Mouse (Mus musculus) layer of hippocampus, postnatal 14 days (tissue): ENCODE results near the gene Capn5. TPM values are rescaled to one million over a fixed set of nuclear protein-coding genes. Genes with fewer than 3 reads are reported as not detected.

Source experiments
- DNase-seq, 2 experiments: peaks; one replicate each; pipeline ENCODE4 v3.0.0; 2021 to 2022; ENCODE audit warnings: low spot score in 2 of 2, mixed read lengths in 1 of 2
- total RNA-seq, 2 experiments: library from RNA; stranded (reverse); gene quantifications; 2 replicates each; pipeline ENCODE4 v1.2.3; 2021

Capn5 gene
- total RNA-seq, 2 experiments from 2014 or later: 57.0 to 58.9 TPM

GRCm38 (mm10) chr7:98114656-98115055, 63.4 kb downstream of the Capn5 start:
- DNase-seq: no peak

- DNase-seq: no peak
Measured at GRCm38 (mm10) chr7:98111233-98111632, 66.8 kb downstream of the Capn5 start.

GRCm38 (mm10) chr7:98109771-98110170, 68.3 kb downstream of the Capn5 start:
- DNase-seq: no peak

GRCm38 (mm10) chr7:98108636-98109430, 69.2 kb downstream of the Capn5 start:
- DNase-seq: no peak

GRCm38 (mm10) chr7:98106272-98106671, 71.8 kb downstream of the Capn5 start:
- DNase-seq: no peak

- DNase-seq: no peak
Measured at GRCm38 (mm10) chr7:98104481-98105435, 73.3 kb downstream of the Capn5 start.

GRCm38 (mm10) chr7:98103942-98104292, 74.2 kb downstream of the Capn5 start:
- no peak for DNase-seq

- DNase-seq: peak; percentile 84 to 88
Measured at GRCm38 (mm10) chr7:98103002-98103941, 74.8 kb downstream of the Capn5 start.

- DNase-seq: no peak
Measured at GRCm38 (mm10) chr7:98102488-98102887, 75.6 kb downstream of the Capn5 start.

GRCm38 (mm10) chr7:98097557-98097956, 80.5 kb downstream of the Capn5 start:
- DNase-seq: no peak

- no peak for DNase-seq
Measured at GRCm38 (mm10) chr7:98095852-98096251, 82.2 kb downstream of the Capn5 start.

GRCm38 (mm10) chr7:98086346-98086745, 91.7 kb downstream of the Capn5 start:
- no peak for DNase-seq

GRCm38 (mm10) chr7:98085314-98085713, 92.8 kb downstream of the Capn5 start:
- DNase-seq: no peak

GRCm38 (mm10) chr7:98084541-98085293, 93.4 kb downstream of the Capn5 start:
- no peak for DNase-seq

- no peak for DNase-seq
Measured at GRCm38 (mm10) chr7:98082376-98082775, 95.7 kb downstream of the Capn5 start.

GRCm38 (mm10) chr7:98077453-98077852, 100.6 kb downstream of the Capn5 start:
- DNase-seq: no peak

GRCm38 (mm10) chr7:98071620-98072019, 106.5 kb downstream of the Capn5 start:
- DNase-seq: peak; percentile 60 to 81
